Mouse (Mus musculus) right cerebral cortex, postnatal 36 days (tissue): ENCODE measurements around the gene Frg2f1.
A peak's percentile ranks its signal among the peaks of the same experiment; 100 is the strongest.
"Not testable (repeated sequence)": the region's sequence is repeated elsewhere in the genome, so short reads cannot be mapped to it uniquely, and the experiment has no call there.

ENCODE experiments used
- DNase-seq, 2 experiments: peaks; one replicate each; pipeline ENCODE4 v3.0.0; 2022; ENCODE audit warnings: low spot score in 2 of 2, mixed read lengths in 1 of 2

Frg2f1 gene

GRCm38 (mm10) chr4:119539031-119539824 lies at the start of gene Frg2f1:
Gene Frg2f1, minus strand, starts transcription at chr4:119539529.
- peak; percentile 88 to 91 for DNase-seq

GRCm38 (mm10) chr4:119588037-119588436 lies 48.7 kb upstream of the Frg2f1 start:
- DNase-seq = no peak

- DNase-seq = no peak
Measured at GRCm38 (mm10) chr4:119575459-119575858, 36.1 kb upstream of the Frg2f1 start.

GRCm38 (mm10) chr4:119574504-119574903 lies 35.2 kb upstream of the Frg2f1 start:
- no peak for DNase-seq

- no peak for DNase-seq
Measured at GRCm38 (mm10) chr4:119572682-119573081, 33.4 kb upstream of the Frg2f1 start.

GRCm38 (mm10) chr4:119566322-119566835 lies 27.1 kb upstream of the Frg2f1 start:
- DNase-seq = no peak

- no peak for DNase-seq
Measured at GRCm38 (mm10) chr4:119563136-119563535, 23.8 kb upstream of the Frg2f1 start.

- no peak for DNase-seq
Measured at GRCm38 (mm10) chr4:119555466-119555865, 16.1 kb upstream of the Frg2f1 start.

- no peak for DNase-seq
Measured at GRCm38 (mm10) chr4:119550864-119551263, 11.5 kb upstream of the Frg2f1 start.

GRCm38 (mm10) chr4:119540533-119540890 lies 1.2 kb upstream of the Frg2f1 start:
- DNase-seq = no peak

GRCm38 (mm10) chr4:119539836-119540532 lies 655 bp upstream of the Frg2f1 start:
- peak in 1 of 2 experiments; percentile 32 for DNase-seq

GRCm38 (mm10) chr4:119537436-119537835 lies 1.9 kb downstream of the Frg2f1 start:
- no peak for DNase-seq

GRCm38 (mm10) chr4:119536615-119537014 lies 2.7 kb downstream of the Frg2f1 start, which contains the start of gene Foxj3:
Gene Foxj3, plus strand, starts transcription at chr4:119537004.
- DNase-seq = not testable (repeated sequence)

GRCm38 (mm10) chr4:119535103-119535502 lies 4.2 kb downstream of the Frg2f1 start:
- no peak for DNase-seq

GRCm38 (mm10) chr4:119531813-119532212 lies 7.5 kb downstream of the Frg2f1 start:
- DNase-seq = no peak

GRCm38 (mm10) chr4:119526329-119526845 lies 12.9 kb downstream of the Frg2f1 start:
- DNase-seq = no peak

GRCm38 (mm10) chr4:119524466-119524865 lies 14.9 kb downstream of the Frg2f1 start:
- DNase-seq = no peak

GRCm38 (mm10) chr4:119524010-119524409 lies 15.3 kb downstream of the Frg2f1 start:
- no peak for DNase-seq

- DNase-seq = no peak
Measured at GRCm38 (mm10) chr4:119523575-119523974, 15.8 kb downstream of the Frg2f1 start.

GRCm38 (mm10) chr4:119512731-119513141 lies 26.6 kb downstream of the Frg2f1 start:
- DNase-seq = no peak

- no peak for DNase-seq
Measured at GRCm38 (mm10) chr4:119511591-119511990, 27.7 kb downstream of the Frg2f1 start.

GRCm38 (mm10) chr4:119498319-119498848 lies 40.9 kb downstream of the Frg2f1 start:
- no peak for DNase-seq
